Mouse (Mus musculus): Measurements from ENCODE around the gene Ank3. TPM values are rescaled to one million over a fixed set of nuclear protein-coding genes. Genes with fewer than 3 reads are reported as not detected.

The Ank3 gene
- polyA plus RNA-seq, 1 experiment = 183 TPM

GRCm38 (mm10) chr10:69601471-69601870 is 202.9 kb downstream of the Ank3 start:
- TF ChIP-seq POLR2A (IDR thresholded peaks at IDR 0.05; ENCODE audit: borderline replicate concordance, extremely low read depth, insufficient read depth, insufficient read length, poor library complexity, severe bottlenecking) (no peak), CTCF (IDR thresholded peaks at IDR 0.05; ENCODE audit: borderline replicate concordance, extremely low read depth, insufficient read depth, insufficient read length) (no peak)
- DNase-seq (ENCODE audit: low read depth) = no peak

GRCm38 (mm10) chr10:69602711-69603110 is 204.1 kb downstream of the Ank3 start:
- TF ChIP-seq POLR2A (IDR thresholded peaks at IDR 0.05; ENCODE audit: borderline replicate concordance, extremely low read depth, insufficient read depth, insufficient read length, poor library complexity, severe bottlenecking) = no peak
- TF ChIP-seq CTCF (IDR thresholded peaks at IDR 0.05; ENCODE audit: borderline replicate concordance, extremely low read depth, insufficient read depth, insufficient read length) = no peak
- DNase-seq (ENCODE audit: low read depth) = no peak

GRCm38 (mm10) chr10:69604609-69605008 is 206.0 kb downstream of the Ank3 start:
- TF ChIP-seq POLR2A (IDR thresholded peaks at IDR 0.05; ENCODE audit: borderline replicate concordance, extremely low read depth, insufficient read depth, insufficient read length, poor library complexity, severe bottlenecking) (no peak), CTCF (IDR thresholded peaks at IDR 0.05; ENCODE audit: borderline replicate concordance, extremely low read depth, insufficient read depth, insufficient read length) (no peak)
- DNase-seq (ENCODE audit: low read depth) = no peak

- DNase-seq (ENCODE audit: low read depth) = peak; percentile 21
- TF ChIP-seq CTCF (IDR thresholded peaks at IDR 0.05; ENCODE audit: borderline replicate concordance, extremely low read depth, insufficient read depth, insufficient read length) (no peak), POLR2A (IDR thresholded peaks at IDR 0.05; ENCODE audit: borderline replicate concordance, extremely low read depth, insufficient read depth, insufficient read length, poor library complexity, severe bottlenecking) (no peak)
Measured at GRCm38 (mm10) chr10:69605211-69605610, 206.6 kb downstream of the Ank3 start.

GRCm38 (mm10) chr10:69607611-69608119 is 209.1 kb downstream of the Ank3 start:
- TF ChIP-seq POLR2A (IDR thresholded peaks at IDR 0.05; ENCODE audit: borderline replicate concordance, extremely low read depth, insufficient read depth, insufficient read length, poor library complexity, severe bottlenecking) = no peak
- TF ChIP-seq CTCF (IDR thresholded peaks at IDR 0.05; ENCODE audit: borderline replicate concordance, extremely low read depth, insufficient read depth, insufficient read length) = no peak; the same call in 1 of the 2 replicates

GRCm38 (mm10) chr10:69611314-69611713 is 212.7 kb downstream of the Ank3 start:
- no peak for DNase-seq (ENCODE audit: low read depth)

More at GRCm38 (mm10) chr10:69607611-69608119, 209.1 kb downstream of the Ank3 start:
- DNase-seq (ENCODE audit: low read depth) = no peak

GRCm38 (mm10) chr10:69611839-69612340 is 213.3 kb downstream of the Ank3 start:
- no peak for TF ChIP-seq POLR2A (IDR thresholded peaks at IDR 0.05; ENCODE audit: borderline replicate concordance, extremely low read depth, insufficient read depth, insufficient read length, poor library complexity, severe bottlenecking)
- DNase-seq (ENCODE audit: low read depth) = peak; percentile 92

More at GRCm38 (mm10) chr10:69611314-69611713, 212.7 kb downstream of the Ank3 start:
- no peak for TF ChIP-seq POLR2A (IDR thresholded peaks at IDR 0.05; ENCODE audit: borderline replicate concordance, extremely low read depth, insufficient read depth, insufficient read length, poor library complexity, severe bottlenecking)
- no peak for TF ChIP-seq CTCF (IDR thresholded peaks at IDR 0.05; ENCODE audit: borderline replicate concordance, extremely low read depth, insufficient read depth, insufficient read length)

GRCm38 (mm10) chr10:69616953-69617352 is 218.4 kb downstream of the Ank3 start:
- no peak for DNase-seq (ENCODE audit: low read depth)
- no peak for TF ChIP-seq CTCF (IDR thresholded peaks at IDR 0.05; ENCODE audit: borderline replicate concordance, extremely low read depth, insufficient read depth, insufficient read length)
- no peak for TF ChIP-seq POLR2A (IDR thresholded peaks at IDR 0.05; ENCODE audit: borderline replicate concordance, extremely low read depth, insufficient read depth, insufficient read length, poor library complexity, severe bottlenecking)

- no peak for TF ChIP-seq POLR2A (IDR thresholded peaks at IDR 0.05; ENCODE audit: borderline replicate concordance, extremely low read depth, insufficient read depth, insufficient read length, poor library complexity, severe bottlenecking)
- no peak for TF ChIP-seq CTCF (IDR thresholded peaks at IDR 0.05; ENCODE audit: borderline replicate concordance, extremely low read depth, insufficient read depth, insufficient read length)
- DNase-seq (ENCODE audit: low read depth) = no peak
Measured at GRCm38 (mm10) chr10:69617537-69618112, 219.1 kb downstream of the Ank3 start.

GRCm38 (mm10) chr10:69620692-69621382 is 222.3 kb downstream of the Ank3 start:
- no peak for DNase-seq (ENCODE audit: low read depth)
- TF ChIP-seq POLR2A (IDR thresholded peaks at IDR 0.05; ENCODE audit: borderline replicate concordance, extremely low read depth, insufficient read depth, insufficient read length, poor library complexity, severe bottlenecking) = no peak
- no peak for TF ChIP-seq CTCF (IDR thresholded peaks at IDR 0.05; ENCODE audit: borderline replicate concordance, extremely low read depth, insufficient read depth, insufficient read length)

- DNase-seq (ENCODE audit: low read depth) = no peak
- TF ChIP-seq POLR2A (IDR thresholded peaks at IDR 0.05; ENCODE audit: borderline replicate concordance, extremely low read depth, insufficient read depth, insufficient read length, poor library complexity, severe bottlenecking) = no peak
- TF ChIP-seq CTCF (IDR thresholded peaks at IDR 0.05; ENCODE audit: borderline replicate concordance, extremely low read depth, insufficient read depth, insufficient read length) = no peak
Measured at GRCm38 (mm10) chr10:69627767-69628166, 229.2 kb downstream of the Ank3 start.

All from brain, embryonic 14.5 days (tissue).